Mouse (Mus musculus): ENCODE data around the gene Cdh23.
A peak's percentile ranks its signal among the peaks of the same experiment; 100 is the strongest.

Cdh23 gene

GRCm38 (mm10) chr10:60399449-60399848 is 296.8 kb downstream of the Cdh23 start, which contains the start of gene Gm17455:
TSS of gene Gm17455 (plus strand) at chr10:60399726.
- DNase-seq (ENCODE audit: low spot score in 2 of 2): no peak

- no peak for DNase-seq (ENCODE audit: low spot score in 2 of 2)
Measured at GRCm38 (mm10) chr10:60398051-60398814, 298.1 kb downstream of the Cdh23 start.

GRCm38 (mm10) chr10:60395605-60396004 is 300.7 kb downstream of the Cdh23 start:
- no peak for DNase-seq (ENCODE audit: low spot score in 2 of 2)

GRCm38 (mm10) chr10:60394936-60395335 is 301.4 kb downstream of the Cdh23 start:
- no peak for DNase-seq (ENCODE audit: low spot score in 2 of 2)

GRCm38 (mm10) chr10:60391661-60392060 is 304.6 kb downstream of the Cdh23 start:
- DNase-seq (ENCODE audit: low spot score in 2 of 2): no peak

GRCm38 (mm10) chr10:60390904-60391420 is 305.3 kb downstream of the Cdh23 start:
- DNase-seq (ENCODE audit: low spot score in 2 of 2): no peak

- DNase-seq (ENCODE audit: low spot score in 2 of 2): no peak
Measured at GRCm38 (mm10) chr10:60390177-60390903, 305.9 kb downstream of the Cdh23 start.

- peak in 1 of 2 experiments; percentile 29 for DNase-seq (ENCODE audit: low spot score in 2 of 2)
Measured at GRCm38 (mm10) chr10:60389447-60389865, 306.8 kb downstream of the Cdh23 start.

GRCm38 (mm10) chr10:60388332-60388731 is 308.0 kb downstream of the Cdh23 start:
- DNase-seq (ENCODE audit: low spot score in 2 of 2): no peak

GRCm38 (mm10) chr10:60381142-60381925 is 315.0 kb downstream of the Cdh23 start:
- no peak for DNase-seq (ENCODE audit: low spot score in 2 of 2)

- DNase-seq (ENCODE audit: low spot score in 2 of 2): no peak
Measured at GRCm38 (mm10) chr10:60380229-60380628, 316.1 kb downstream of the Cdh23 start.

- DNase-seq (ENCODE audit: low spot score in 2 of 2): no peak
Measured at GRCm38 (mm10) chr10:60379419-60379957, 316.8 kb downstream of the Cdh23 start.

- no peak for DNase-seq (ENCODE audit: low spot score in 2 of 2)
Measured at GRCm38 (mm10) chr10:60376704-60377103, 319.6 kb downstream of the Cdh23 start.

GRCm38 (mm10) chr10:60373937-60374578 is 322.2 kb downstream of the Cdh23 start:
- DNase-seq (ENCODE audit: low spot score in 2 of 2): no peak

- DNase-seq (ENCODE audit: low spot score in 2 of 2): no peak
Measured at GRCm38 (mm10) chr10:60373543-60373936, 322.8 kb downstream of the Cdh23 start.

GRCm38 (mm10) chr10:60371596-60372386 is 324.5 kb downstream of the Cdh23 start:
- DNase-seq (ENCODE audit: low spot score in 2 of 2): no peak

GRCm38 (mm10) chr10:60370601-60371061 is 325.7 kb downstream of the Cdh23 start:
- DNase-seq (ENCODE audit: low spot score in 2 of 2): no peak

GRCm38 (mm10) chr10:60370098-60370497 is 326.2 kb downstream of the Cdh23 start:
- DNase-seq (ENCODE audit: low spot score in 2 of 2): no peak

GRCm38 (mm10) chr10:60369405-60369804 is 326.9 kb downstream of the Cdh23 start:
- no peak for DNase-seq (ENCODE audit: low spot score in 2 of 2)

GRCm38 (mm10) chr10:60367904-60368303 is 328.4 kb downstream of the Cdh23 start:
- no peak for DNase-seq (ENCODE audit: low spot score in 2 of 2)

All from spleen, postnatal 14 days (tissue).